Mouse (Mus musculus) MEL-GATA-1-ER (cell line): ENCODE data around the gene Herpud1.
A peak's percentile ranks its signal among the peaks of the same experiment; 100 is the strongest.
"Not testable (repeated sequence)": the region's sequence is repeated elsewhere in the genome, so short reads cannot be mapped to it uniquely, and the experiment has no call there.

Experiments used
- DNase-seq: peaks from one replicate; pipeline ENCODE4 v3.0.0-alpha.2; 2012; ENCODE audit warnings: low read depth; ENCODE audit errors: extremely low read depth

Herpud1 gene

GRCm38 (mm10) chr8:94399957-94400356, 13.7 kb downstream of the Herpud1 start:
- DNase-seq = not testable (repeated sequence)

GRCm38 (mm10) chr8:94408443-94409080, 22.3 kb downstream of the Herpud1 start:
- peak; percentile 59 for DNase-seq

GRCm38 (mm10) chr8:94409523-94409922, 23.3 kb downstream of the Herpud1 start:
- DNase-seq = no peak

DNA sequence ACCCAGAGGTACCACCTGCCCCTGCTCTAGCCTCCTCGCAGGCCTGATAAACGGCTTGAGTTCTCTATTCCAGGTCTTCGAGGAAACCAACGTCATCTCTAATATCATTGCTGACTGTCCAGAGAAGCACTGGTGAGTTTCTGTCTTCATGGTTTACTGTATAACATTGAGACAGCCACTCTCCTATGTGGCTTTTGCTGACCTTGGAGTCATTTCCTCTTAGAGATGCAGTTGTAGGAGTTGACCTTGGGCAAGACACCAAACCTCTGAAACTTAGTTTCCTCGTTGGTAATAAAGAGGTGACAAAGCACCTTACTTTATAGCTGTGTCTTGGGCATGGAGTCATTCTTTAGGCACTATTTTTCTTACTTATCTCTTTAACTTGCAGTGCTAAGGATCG, 26.3 kb downstream of the Herpud1 start:
- no peak for DNase-seq

GRCm38 (mm10) chr8:94413509-94413908, 27.3 kb downstream of the Herpud1 start:
- no peak for DNase-seq

GRCm38 (mm10) chr8:94415218-94415617, 29.0 kb downstream of the Herpud1 start:
- no peak for DNase-seq

- peak; percentile 87 for DNase-seq
Measured at GRCm38 (mm10) chr8:94418017-94418416, 31.8 kb downstream of the Herpud1 start.

DNA sequence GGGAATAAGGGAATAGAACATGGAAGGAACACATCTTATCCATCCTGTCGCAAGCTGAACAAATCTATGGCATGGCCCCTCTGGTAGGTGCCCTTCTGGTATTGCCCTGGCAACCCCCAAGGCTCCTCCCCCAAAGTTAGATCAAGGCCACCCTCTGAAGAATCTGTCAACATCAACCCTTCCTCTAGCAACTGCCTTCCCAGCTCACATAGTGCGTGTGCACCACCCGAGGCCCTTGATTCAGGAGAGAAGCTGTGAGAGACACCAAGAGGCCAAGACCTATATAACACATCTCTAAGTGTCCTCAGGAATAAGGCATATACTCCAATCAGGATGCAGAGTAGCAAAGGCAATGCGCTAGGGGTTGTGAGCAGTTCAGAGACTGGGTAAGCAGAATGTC, 36.0 kb downstream of the Herpud1 start:
- no peak for DNase-seq

DNA sequence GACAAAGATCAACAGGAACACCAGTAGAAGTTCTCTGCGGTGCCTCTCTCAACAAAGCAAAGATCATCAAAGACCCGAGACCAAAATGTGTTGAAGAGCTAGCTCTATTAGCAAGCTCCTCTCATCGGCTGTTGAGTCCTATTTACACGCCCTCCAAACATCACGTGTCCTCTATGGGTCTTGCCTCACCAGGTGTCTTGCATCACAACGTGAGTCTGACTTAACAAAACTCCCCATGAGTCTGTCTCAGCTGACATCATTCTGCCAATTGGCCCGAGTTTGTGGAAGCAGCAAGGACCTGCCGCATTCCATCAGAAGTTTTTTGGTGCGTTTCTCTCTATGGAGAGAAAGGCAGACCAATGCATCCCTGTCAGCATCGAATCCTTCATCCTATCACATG, 41.7 kb downstream of the Herpud1 start:
- no peak for DNase-seq

- no peak for DNase-seq
Measured at GRCm38 (mm10) chr8:94428420-94428819, 42.2 kb downstream of the Herpud1 start.

DNA sequence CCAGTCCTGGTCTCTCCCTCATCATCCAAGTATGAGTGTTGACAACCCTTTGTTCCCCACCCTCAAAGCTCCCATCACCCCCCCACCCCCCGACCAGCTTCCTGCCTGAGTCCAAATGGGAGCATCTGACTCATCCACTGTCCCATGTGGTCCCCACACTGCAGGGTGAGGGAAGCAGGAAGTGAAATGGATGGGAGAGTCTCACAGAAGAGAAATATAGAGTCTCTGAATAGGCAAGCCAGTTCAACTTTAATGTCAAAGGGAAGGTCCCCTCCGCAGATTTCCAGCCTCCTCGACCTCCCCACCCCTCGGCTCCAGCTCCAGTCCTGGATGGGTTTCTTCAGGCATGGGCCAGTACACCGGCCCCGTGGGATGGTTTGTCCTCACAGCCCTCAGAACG, 43.1 kb downstream of the Herpud1 start:
- no peak for DNase-seq

DNA sequence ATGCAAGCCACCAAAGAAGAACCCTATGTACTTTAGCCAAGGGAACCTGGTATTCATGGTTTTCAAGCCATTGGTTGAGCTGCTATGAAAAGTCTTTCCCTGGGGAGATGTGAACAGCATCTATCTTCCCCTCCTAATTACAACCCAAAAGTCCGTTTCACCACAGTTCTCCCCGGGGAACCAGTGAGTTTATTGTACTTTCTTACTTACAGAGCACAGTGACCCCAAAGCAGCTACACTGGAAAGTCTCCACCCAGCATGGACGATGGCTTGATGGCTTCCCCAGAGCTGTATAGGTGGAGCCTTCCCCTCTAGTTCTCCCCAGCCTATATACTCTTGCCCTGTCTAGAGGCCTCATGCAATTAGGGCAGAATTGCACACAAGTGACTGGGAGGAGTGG, 46.0 kb downstream of the Herpud1 start:
- DNase-seq = no peak

DNA sequence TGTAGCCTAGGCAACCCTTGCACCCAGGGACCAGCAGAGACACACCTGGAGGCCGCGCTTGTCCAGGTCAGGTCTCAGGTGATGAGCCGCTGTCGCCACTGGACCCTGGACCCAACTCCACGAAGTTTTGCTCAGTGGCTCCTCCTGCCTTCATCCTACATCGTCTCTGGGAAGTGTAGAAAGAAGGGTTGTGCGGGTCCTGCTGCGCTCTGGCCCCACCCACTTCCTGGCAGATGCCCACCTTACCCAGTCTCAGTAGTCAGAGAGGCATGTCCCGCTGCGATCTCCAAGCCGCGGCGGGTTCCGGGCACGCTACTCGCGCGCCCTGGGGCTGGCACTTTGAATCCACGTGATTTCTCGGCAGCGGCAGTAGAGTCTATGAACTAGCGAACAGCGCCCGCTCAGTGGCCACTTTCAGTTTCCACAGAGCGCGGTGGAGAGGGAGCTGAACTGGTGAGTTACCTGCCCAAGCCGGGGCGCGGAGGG, 47.8 kb downstream of the Herpud1 start, which contains the start of gene Nlrc5:
Nlrc5 (plus strand) TSS at position 376 of the 486 bp plus-strand sequence.
- DNase-seq = no peak

DNA sequence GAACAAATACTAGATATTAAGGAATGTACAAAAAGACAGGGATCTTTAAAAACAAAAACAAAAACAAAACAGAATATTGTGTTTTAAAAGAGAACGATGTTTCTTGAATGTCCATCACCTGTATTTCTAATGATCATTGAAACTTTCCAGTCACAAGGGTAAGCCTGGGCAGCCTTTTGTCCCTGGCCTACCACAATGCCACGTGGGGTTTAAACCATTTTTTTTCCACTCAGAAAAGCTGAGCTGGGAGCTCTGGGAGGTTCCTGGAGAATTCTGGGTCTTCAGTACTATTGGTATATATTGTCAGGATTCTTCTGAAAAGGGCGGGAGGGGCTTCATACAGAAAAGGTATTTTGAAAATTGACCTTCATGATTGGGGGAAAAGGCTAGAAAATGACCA, 48.7 kb downstream of the Herpud1 start:
- DNase-seq = no peak

DNA sequence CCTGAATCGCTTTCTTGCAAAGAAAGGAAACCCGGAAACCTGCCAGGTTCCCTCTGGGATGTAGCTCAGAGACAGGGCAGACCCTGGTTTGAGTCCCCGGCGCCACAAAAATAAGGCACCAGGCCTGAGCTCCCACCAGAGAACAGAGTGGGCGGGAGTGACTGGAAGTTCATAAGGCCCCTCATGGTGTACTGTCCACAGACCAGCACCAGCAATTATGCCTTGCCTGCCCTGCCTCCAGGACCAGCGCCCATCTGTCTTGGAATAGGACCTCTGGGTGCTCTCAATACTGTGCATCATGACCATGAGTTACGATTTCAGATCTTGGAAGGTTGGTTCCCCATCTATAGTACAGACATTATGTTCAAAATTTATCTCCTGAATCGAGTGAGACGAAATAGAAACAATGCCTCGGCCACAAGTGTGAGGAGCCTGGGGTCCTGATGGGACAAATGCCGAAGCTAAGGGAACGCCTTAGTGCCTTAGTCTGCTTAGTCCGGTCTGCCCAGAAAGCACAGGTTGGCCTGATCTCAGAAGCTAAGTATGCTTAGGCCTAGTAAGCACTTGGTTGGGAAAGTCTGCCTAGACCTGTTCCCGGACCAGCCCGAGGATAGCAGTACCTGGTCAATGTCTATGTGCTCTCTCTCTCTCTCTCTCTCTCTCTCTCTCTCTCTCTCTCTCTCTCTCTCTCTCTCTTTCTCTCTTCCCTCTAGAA, 49.3 kb downstream of the Herpud1 start:
- DNase-seq = no peak

GRCm38 (mm10) chr8:94436112-94436572, 49.9 kb downstream of the Herpud1 start:
- no peak for DNase-seq

- DNase-seq = no peak
Measured at GRCm38 (mm10) chr8:94436900-94437299, 50.7 kb downstream of the Herpud1 start.

DNA sequence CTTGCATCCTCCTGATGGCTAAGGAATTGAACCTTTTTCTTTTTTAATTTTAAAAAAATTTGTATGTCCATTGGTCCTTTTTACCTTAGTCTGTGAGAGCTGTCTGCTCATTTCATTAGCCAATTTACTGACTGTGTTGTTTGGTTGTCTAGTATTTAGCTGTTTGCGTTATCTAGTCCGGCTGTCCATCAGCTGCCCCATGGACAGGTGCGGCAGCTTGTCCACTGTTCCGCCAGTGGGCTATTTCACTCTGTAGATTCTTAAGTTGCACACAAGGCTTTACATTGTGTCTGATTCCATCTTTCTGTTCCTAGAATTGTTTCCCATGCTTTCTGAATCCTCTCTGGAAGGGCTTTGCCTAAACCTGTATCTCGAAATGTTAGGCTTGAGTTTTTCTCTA, 52.4 kb downstream of the Herpud1 start:
- no peak for DNase-seq

GRCm38 (mm10) chr8:94439691-94440090, 53.5 kb downstream of the Herpud1 start:
- DNase-seq = no peak

DNA sequence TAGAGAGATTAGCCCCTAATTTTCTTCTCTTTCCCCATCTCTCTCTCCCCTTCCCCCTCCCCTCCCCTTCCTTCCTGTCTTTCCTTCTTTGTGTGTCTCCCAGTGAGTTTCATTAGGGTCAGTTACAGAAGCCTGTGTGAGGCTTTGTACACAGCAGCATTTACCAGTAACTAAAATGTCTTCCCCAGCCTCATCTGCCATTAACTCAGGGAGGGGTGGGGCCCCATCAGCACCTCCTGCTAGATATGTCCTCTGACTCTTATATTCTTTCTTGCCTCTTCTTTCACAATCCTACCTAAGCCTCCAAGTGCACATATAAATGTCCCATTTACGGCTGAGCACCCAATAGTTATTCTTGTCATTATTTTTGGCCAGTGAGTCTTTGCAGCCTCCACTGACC, 54.2 kb downstream of the Herpud1 start:
- DNase-seq = no peak

DNA sequence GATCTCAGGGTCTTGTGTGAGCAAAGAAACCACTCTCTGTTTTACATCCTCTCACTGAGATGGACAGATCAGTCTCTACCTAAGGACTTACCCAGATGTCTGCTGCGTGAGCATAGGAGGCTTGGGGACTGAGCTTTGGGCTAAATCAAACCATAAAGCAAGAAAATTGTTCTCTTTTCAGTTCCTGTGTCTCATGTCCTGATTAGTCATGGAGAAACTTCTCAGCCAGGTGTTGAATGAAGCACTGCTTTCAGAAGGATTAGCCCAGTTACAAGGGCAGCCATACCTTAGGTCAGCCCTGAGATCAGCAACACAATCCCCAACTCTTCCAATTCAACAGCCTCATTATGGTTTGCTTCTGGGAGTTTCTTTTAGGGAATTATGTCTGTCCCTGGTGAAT, 55.4 kb downstream of the Herpud1 start:
- no peak for DNase-seq

DNA sequence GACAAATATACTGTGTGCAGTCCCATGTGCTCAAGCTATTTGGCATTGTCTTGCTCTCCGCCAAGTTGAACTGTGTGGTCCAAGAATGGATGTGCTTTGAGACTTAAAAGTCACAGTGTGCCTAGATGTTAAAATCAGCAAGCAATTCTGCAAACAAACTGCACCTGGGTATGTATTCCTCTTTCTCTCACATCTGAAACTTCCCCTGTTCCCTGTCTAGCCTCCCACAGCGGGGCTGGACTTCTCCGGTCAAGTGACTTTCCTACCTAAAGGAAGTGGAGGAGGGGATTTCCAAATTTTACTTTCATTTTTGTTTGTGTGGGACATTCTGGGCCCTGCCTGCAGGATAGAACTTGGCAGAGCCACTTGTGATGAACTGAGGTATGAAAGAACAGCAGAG, 56.9 kb downstream of the Herpud1 start:
- no peak for DNase-seq

DNA sequence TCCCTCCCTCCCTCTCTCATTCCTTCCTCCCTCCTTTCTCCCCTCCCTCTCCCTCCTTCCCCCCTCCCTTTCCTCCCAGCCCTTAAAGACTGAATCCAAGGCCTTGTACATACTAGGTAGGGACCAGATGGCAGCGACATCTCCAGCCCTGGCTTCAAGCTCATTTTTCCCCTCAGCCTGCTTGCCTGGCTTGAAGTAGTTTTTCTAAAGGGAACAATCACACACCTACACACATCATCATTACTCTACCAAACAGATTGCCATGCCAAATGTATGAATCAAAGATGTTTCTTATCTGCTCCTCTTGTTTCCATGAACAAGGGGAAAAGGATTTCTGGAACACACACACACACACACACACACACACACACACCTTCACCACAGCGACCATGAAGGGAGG, 58.2 kb downstream of the Herpud1 start:
- no peak for DNase-seq
